Mouse (Mus musculus): ENCODE data around the gene Rtkn.

DNA sequence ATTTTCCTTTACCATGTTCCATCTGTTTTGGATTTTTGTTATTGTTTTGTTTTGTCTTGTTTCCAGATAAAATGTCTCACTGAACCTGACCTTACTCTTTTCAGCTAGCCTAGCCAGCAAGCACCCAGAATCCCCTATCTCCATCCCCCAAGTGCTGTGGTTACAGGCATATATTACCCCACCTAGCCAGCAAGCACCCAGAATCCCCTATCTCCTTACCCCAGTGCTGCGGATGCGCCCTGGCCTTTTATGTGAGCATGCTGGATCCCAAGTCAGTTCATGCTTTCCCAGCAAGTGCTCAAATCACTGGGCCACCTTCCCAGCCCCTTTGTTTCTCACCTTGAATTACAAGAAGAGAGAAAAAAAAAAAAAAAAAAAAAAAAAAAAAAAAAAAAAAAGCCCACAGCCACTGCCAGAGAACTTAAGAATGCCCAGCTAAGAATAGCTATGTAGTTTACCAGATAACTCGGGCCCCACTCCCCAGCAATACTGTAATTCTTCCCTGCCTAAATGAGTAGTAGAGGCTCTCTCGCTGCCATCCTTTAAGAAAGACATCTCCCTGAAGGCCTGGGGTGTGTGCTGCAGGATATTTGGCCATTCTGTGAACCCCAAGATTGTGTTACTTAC, 23.6 kb upstream of the Rtkn start:
- no peak for TF ChIP-seq GATA1 (IDR thresholded peaks at IDR 0.05; ENCODE audit: borderline replicate concordance, low read length)
- no peak for TF ChIP-seq FLI1 (IDR thresholded peaks at IDR 0.05; ENCODE audit: low read length)

Data from megakaryocyte, embryonic 14.5 days (primary cell).